Mouse (Mus musculus): ENCODE measurements around the gene Hps6. TPM values are rescaled to one million over a fixed set of nuclear protein-coding genes. Genes with fewer than 3 reads are reported as not detected.

Hps6 gene
- total RNA-seq, 2 experiments from 2014 or later = 13.8 to 19.7 TPM

GRCm38 (mm10) chr19:46029652-46030051, 26.3 kb downstream of the Hps6 start:
- no peak for DNase-seq

DNA sequence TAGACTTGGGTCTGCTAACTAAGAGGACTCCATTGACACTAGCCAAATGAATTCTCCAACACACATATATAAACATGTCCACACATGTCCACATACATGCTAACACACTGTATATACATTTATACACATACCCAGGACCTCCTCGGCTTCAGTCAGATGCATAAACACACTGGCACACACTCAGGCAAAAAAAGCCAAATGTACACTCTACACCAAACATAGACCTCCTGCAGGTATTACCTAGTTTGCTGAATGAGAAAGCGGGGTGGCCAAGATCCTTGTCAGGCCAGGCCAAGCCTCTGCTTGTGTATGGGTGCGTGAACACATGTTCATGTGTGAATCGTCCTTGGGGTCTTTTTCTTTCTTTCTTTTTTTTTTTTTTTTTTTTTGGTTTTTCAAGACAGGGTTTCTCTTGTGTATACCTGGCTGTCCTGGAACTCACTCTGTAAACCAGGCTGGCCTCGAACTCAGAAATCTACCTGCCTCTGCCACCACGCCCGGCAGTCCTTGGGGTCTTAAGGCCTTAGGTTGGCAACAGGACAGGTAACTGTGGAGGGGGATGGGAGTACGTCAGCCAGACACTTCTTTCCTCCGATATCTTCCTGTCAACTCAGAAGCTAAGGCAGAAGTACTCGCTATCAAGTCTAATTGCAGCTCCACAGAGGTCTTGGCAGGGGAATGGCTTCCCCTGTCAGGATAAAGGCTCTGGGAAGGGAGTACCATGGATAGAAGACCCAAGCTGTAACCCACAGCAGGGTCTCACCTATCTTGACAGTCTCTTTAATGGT, 27.1 kb downstream of the Hps6 start:
- DNase-seq = no peak

DNA sequence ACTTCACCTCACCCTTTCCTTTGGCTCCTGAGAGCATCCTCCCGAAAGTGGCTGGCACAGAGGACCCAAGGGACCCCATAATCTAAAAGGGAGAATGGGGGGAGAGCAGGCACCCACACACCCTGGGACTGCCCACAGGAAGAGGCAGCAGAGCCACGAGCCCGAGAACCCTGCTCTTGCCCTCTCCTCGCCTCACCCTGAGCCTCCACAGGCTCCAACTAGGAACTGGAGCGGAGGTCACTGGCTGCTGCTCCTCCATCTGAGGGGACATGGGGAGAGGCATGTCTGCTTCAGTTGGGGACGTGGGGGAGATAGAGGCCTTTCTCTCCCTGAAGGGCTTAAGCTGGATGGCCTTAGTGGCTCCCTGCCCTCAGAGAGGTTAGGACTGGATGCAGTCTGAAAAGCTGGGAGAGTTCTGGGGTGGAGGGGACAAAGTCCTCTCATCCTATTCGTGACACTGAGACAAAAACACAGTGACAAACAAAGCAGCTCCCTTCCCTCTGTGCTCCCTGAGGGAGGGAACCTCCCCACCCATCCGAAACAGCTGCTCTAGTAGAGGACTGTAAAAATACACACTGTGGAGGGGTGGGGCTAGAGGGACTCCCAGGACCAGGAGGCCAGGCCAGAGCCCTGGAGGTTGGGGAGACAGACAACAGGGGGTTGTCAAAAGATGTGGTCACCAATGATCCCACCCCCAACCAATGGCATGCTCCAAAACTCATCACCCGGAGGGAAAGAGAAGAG, 28.6 kb downstream of the Hps6 start:
- no peak for DNase-seq

DNA sequence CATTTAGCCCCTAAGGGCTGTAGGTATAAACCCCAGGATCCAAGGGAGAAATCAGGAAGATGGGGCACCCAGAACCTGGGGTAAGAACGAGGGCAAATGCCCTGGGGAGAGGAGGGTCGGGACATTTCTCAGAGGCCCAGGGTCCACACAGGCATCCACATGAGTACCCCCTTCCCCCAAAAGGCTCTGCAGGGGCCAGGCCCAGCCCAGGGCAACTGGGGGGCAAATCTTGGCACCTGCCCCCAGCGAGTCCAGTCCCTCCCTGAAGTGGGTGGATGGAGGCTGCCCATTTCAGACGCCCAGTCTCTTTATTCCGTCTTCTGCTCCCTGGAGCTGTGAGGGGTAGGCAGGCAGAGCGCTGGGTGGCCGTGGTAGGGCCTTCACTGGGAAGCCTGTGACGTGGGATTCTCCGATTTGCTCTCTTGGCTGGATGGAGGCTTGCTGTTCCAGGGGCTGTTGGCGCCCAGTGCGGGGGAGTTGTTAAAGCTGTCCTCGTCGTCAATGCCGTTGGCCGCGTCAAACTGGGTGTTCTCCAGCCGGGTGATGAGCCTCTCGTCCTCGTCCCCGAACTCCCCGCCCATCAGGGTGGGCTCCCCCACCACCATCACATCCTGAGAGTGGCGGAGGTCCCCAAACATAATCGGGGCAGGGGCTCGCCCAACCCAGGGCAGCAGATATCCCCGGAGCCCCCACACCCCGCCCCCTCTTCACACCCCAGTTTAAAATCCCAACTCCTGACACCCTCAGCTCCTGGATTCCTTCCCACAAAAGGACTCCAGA, 29.6 kb downstream of the Hps6 start:
- DNase-seq = no peak

GRCm38 (mm10) chr19:46033911-46034310, 30.6 kb downstream of the Hps6 start:
- no peak for DNase-seq

DNA sequence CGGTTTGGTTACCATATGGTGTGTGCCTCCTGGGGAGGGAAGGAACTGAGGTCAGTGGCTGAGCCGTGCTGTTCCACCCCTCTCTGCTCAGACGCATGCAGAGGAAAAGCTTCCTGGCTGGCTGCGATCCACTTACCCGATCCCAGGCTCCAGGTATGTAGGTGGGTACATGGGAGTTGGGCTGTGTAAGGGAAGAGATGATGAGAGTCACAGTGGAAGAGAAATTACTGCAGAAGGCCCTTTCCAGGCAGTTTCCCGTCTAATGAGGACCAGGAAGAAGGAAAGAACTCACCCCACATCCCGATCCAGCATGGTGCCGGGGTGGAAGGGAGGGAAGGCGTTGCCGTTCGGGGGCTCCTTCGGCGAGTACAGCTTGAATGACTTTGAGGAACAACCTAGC, 32.7 kb downstream of the Hps6 start:
- DNase-seq = no peak

DNA sequence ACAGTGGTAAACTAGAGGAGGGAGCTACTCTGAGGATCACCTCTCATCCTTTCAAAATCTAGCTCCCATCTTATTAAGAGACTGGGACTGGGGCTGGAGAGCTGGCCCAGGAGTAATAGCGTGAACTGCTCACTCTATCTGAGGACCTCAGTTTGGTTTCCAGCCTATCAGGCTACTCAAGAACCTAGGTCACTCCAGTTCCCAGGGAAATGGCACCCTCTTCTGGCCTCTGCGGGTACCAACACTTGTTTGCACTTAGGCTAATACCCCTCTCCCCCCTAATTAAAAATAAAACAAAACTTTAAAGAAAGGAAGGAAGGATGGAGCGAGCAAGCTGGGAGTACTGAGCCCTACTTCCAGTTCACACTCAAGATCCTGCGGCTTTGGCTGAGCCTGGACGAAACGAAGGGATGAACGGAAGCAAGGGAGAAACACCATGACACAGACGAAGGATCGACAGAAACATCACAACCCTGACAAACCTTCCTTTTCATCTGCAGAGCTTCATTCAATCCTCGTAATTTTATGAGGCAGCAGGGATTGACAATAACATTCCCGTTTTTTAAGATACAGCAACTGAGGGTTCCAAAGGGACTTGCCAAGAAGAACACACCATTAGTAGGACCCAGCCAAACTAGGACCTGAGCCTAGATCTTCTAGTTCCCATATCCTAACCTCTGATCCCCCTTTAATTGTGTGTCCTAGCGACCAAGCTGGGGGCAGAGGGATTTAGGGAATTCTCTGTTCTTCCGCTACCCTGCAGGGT, 33.4 kb downstream of the Hps6 start:
- DNase-seq = no peak

DNA sequence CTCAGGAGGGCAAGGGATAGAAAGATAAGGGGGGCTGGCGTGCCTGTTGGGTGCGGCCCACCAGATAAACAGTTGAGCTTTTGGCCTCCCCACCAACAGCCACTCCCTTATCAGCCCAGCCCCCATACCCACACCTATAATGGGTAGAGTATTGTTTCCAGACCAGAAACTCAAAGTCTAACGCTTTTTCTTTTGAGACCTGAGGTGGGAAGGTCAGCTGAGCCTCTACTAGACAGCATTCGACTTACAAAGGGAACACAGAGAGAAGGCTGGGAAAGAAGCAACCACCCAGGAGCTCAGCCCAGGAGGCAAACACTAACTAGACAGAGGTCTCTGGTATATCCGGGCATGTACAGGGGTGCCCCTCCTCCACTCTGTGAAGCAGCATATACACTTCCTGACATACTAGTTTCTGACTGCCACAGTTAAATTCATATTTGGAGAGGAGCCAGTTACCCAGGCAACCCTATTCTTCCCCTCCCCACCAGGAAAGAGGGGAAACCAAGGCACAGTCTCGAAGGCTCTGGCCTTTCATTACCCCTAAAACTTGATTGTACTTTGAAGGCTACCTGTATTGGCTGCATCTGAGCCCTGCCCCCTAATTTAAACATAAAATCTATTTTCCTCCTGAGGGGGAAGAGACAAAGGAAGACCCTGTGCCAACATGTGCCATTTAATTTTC, 34.1 kb downstream of the Hps6 start:
- DNase-seq = no peak

GRCm38 (mm10) chr19:46037925-46038850, 34.9 kb downstream of the Hps6 start:
- DNase-seq = no peak

DNA sequence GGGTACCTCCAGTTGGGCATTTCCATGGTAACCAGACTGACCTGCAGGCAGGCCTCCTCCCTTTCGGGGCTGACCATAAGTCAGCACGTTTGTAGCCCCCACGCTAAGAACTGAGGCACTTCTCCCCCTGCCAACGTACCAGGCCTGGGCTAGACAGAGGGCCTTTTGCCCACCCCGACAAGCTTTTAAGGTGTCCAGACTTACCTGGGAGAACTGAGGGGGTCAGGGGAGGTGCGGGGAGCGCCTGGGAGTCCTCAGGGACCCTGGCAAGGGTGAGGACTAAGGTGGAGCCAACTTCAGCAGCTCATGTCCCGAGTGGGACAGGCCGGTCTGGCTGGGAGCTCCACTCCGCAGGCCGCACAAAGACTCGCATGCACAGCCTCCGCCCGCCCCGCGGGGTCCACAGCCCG, 35.5 kb downstream of the Hps6 start:
- DNase-seq = peak in 1 of 2 experiments; percentile 36

- DNase-seq = peak; percentile 93 to 98
Observed at GRCm38 (mm10) chr19:46039478-46039877, 36.2 kb downstream of the Hps6 start.

- DNase-seq = no peak
Observed at GRCm38 (mm10) chr19:46040149-46040902, 37.0 kb downstream of the Hps6 start.

DNA sequence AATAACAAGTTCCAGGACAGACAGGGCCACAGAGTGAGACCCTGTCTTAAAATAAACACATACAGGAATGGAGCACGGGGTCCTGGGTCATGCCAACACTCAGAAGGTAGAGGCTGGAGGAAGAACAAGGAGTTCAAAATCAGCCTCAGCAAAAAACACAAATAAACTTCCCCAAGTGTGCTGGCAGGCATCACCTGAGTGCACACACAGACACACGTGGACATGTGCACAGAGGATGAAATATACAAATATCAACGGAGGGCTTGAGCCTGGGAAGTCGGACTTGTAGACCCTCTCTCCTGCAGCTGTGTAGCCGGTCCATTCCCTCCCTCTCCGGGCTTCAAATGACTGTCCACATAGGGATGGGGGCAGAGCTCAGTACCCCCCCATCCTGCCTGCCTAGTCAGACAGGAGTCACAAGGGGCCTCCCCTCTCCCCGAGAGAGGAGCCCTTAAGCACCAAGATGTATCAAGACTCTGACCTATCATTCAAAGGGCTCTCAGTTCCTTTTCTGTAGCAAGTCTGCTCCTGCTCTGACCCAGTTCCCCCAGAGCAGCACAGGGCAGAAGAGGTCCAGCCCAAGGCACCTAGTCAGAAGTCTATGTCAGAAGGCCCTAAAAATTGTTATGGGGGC, 38.1 kb downstream of the Hps6 start:
- no peak for DNase-seq

GRCm38 (mm10) chr19:46041933-46042475, 38.7 kb downstream of the Hps6 start:
- DNase-seq = peak; percentile 91 to 95

DNA sequence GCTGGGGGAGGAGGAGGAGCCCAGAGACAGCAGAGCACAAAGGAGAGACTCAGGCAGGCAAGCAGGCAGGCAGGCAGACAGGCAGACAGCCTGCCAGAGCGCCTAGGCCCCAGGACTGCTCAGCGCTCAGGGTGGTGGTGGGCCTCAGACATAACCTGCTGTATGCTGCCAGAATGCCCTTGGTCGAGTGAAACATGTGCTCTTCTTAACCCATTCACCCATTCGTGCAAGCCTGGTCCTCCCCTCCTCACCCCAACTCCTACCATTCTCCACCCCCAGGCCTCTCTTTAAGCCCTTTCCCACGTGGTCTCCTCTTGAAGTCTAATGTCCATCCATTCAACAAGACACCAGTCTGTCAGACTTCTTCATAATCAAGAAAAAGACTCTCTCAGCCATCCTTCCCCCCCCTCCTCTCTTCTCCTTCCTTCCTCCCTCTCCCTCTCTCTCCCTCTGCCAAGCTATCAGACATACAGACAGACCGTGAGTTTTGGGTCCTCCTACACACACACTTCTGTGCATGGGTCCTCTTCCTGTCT, 39.2 kb downstream of the Hps6 start:
- DNase-seq = peak; percentile 58 to 62

DNA sequence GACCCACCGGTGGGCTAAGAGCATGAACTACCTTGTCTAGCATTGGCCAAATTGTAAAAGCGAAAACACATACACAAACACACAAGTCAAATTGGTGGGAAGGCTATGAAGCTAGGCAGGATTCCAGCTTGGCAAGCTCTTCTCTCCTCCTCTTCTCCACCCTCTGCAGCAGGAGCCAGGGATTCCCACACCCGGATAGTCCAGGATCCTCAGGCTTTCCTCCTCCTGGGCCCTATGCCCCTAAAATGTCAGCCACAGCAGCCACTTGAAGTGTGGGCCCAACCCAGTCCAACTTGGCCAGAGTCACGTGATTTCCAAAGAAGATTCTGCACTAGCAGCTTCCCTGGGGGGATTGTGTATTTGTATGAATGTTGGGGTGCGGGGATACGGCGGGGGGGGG, 40.1 kb downstream of the Hps6 start:
- peak in 1 of 2 experiments; percentile 24 for DNase-seq

DNA sequence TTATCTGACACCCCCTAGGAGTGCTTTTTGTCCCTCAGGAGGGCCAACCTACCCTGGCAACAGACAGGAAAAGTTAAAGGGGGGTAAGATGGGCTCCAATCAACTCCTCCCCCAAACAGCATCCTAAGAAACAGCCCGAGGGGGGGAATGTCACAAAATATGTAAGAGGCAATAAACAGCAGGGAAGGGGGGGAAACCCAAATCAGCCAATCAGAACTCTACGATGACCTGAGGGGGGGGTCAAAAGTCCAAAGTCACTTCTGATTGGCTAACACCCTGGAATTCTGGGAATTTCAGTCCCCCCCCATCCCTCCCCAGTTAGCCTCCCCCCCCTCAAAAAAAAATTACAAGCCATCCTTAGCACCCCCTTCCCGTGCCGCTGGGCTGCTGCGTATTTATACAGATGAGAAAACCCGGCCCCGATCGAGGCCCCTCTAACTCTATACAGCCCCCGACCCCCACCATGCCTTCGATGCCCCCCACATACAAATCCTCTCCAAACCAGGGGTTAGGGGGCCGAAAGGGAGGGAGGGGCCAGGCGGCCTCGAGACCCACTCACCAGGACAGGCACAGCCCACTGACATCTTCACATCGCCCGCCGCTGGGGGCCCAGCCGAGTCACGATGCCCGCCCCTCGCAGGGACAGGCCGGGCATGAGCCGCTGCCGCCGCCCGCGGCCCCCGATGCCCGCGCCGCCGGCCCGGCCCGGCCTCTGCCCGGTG, 41.1 kb downstream of the Hps6 start, which contains the start of gene Pprc1:
TSS of gene Pprc1 (plus strand) at position 616 of the 722 bp plus-strand sequence.
- DNase-seq = peak in 1 of 2 experiments; percentile 70

Measured in adrenal gland, postnatal 36 days (tissue).